Comparison of ENCODE assay signal across 1 mouse cellular context in the genomic region with DNA sequence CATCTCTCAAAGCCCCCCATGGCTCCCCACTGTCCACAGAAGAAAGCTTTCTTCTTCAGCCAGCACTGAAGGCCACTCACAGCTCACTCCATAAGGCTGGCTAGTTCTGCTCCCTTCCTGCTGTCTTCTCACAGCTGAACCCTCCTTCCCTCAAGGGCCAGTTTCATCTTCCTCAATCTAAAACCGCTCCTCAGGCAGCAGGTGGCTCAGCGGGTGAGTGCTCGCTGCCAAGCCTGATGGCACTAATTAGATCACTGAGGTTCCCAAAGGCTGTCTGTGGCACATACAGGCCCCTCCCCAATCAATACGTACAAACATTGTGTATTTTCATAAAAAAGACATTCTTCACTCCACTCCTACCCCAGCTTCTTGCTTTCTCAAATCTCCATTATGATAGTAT.
TF ChIP-seq lines count a peak whose summit lies in the region.

No protein-coding gene starts in this region.

TF ChIP-seq in CH12.LX, 34 proteins besides CTCF, POLR2A, EP300 and RAD21 (continued from another document):
- TF ChIP-seq MEF2A (IDR thresholded peaks at IDR 0.05; ENCODE audit: borderline replicate concordance, low read depth, low read length) = 0 out of 2 replicates have a peak, but pooled peaks have one; percentile 15
- no peak for TF ChIP-seq GABPA (IDR thresholded peaks at IDR 0.05; ENCODE audit: insufficient replicate concordance, low read depth, low read length)
- no peak for TF ChIP-seq NELFE (IDR thresholded peaks at IDR 0.05; ENCODE audit: low read depth, low read length)
- no peak for TF ChIP-seq USF1 (IDR thresholded peaks at IDR 0.05; ENCODE audit: low read depth, low read length)
- TF ChIP-seq ETS1 (conservative IDR thresholded peaks at IDR 0.05; ENCODE audit: low read depth, low read length) = peak; percentile 43; the same call in 1 of the 2 replicates
- TF ChIP-seq JUN (IDR thresholded peaks at IDR 0.05; ENCODE audit: insufficient read depth, low read depth, low read length) = no peak
- TF ChIP-seq RCOR1 (conservative IDR thresholded peaks at IDR 0.05; ENCODE audit: low read depth, low read length) = peak; percentile 52; the same call in 1 of the 2 replicates
- peak; percentile 42; the same call in 1 of the 2 replicates for TF ChIP-seq MYC (IDR thresholded peaks at IDR 0.05; ENCODE audit: low read depth, low read length)
- TF ChIP-seq E2F4 (IDR thresholded peaks at IDR 0.05; ENCODE audit: insufficient replicate concordance, low read depth, low read length) = no peak
- no peak for TF ChIP-seq MAZ (IDR thresholded peaks at IDR 0.05; ENCODE audit: low read depth, low read length)
- TF ChIP-seq SIN3A (IDR thresholded peaks at IDR 0.05; ENCODE audit: low read length) = peak; percentile 50; the same call in 1 of the 2 replicates
- no peak for TF ChIP-seq JUND (conservative IDR thresholded peaks at IDR 0.05; ENCODE audit: low read depth, low read length)
TF ChIP-seq in CH12.LX: peak in this region for 11.
